Mouse (Mus musculus) intestine, embryonic 16.5 days (tissue): ENCODE results near the gene Gpbar1. TPM values are rescaled to one million over a fixed set of nuclear protein-coding genes. Genes with fewer than 3 reads are reported as not detected.
A peak's percentile ranks its signal among the peaks of the same experiment; 100 is the strongest.

Experiments
- ATAC-seq: fragments of 200-750 bp; cut with Nextera tagmentation; 2 replicates; pipeline ENCODE4 v1.8.0; 2017; ENCODE audit warnings: moderate TSS enrichment, moderate library complexity
- H3K27ac ChIP-seq: fragments of 300-500 bp; sonication (generic); 2 replicates; pipeline ENCODE4 v1.5.1; 2014; ENCODE audit warnings: mild to moderate bottlenecking, low read length
- H3K27me3 ChIP-seq: fragments of 300-500 bp; sonication (generic); replicated peaks from 2 replicates; pipeline ENCODE4 v1.6.1; 2014; ENCODE audit warnings: low read length, control low read depth, mixed read lengths; ENCODE audit not compliant: control insufficient read depth, insufficient read depth
- H3K36me3 ChIP-seq: fragments of 300-500 bp; sonication (generic); 2 replicates; pipeline ENCODE4 v1.6.1; 2014; ENCODE audit warnings: low read length, control low read depth; ENCODE audit not compliant: control insufficient read depth, insufficient read depth
- H3K4me1 ChIP-seq: fragments of 300-500 bp; sonication (generic); 2 replicates; pipeline ENCODE4 v1.6.1; 2014; ENCODE audit warnings: low read length, control low read depth, mixed read lengths; ENCODE audit not compliant: control insufficient read depth, insufficient read depth
- H3K4me2 ChIP-seq: fragments of 300-500 bp; sonication (generic); 2 replicates; pipeline ENCODE4 v1.6.1; 2014; ENCODE audit warnings: low read depth, low read length, control low read depth
- H3K4me3 ChIP-seq: fragments of 300-500 bp; sonication (generic); 2 replicates; pipeline ENCODE4 v1.5.1; 2014; ENCODE audit warnings: mild to moderate bottlenecking, low read length
- H3K9ac ChIP-seq: fragments of 300-500 bp; sonication (generic); 2 replicates; pipeline ENCODE4 v1.6.1; 2014; ENCODE audit warnings: low read depth, low read length
- H3K9me3 ChIP-seq: fragments of 300-500 bp; sonication (generic); 2 replicates; pipeline ENCODE4 v1.6.1; 2016; ENCODE audit warnings: low read length, control low read depth; ENCODE audit not compliant: control insufficient read depth
- WGBS: fragments of 180-500 bp; shearing (Covaris S2); extraction: QIAGEN DNeasy Blood & Tissue Kit; methylation state at CpG from one replicate; pipeline ENCODE4 v1.1.7; 2014; 5-methylcytosine and 5-hydroxymethylcytosine counted together
- polyA plus RNA-seq: library from polyadenylated mRNA; unstranded; fragments of >200 nt; fragmentation: Nextera tagmentation; extraction: Ambion mirVana; gene quantifications from 2 replicates; pipeline ENCODE4 v1.2.1, GENCODE M21; 2015

Gene Gpbar1
- polyA plus RNA-seq, 1 experiment from 2014 or later: 2.7 TPM

GRCm38 (mm10) chr1:74268750-74269149, 9.6 kb upstream of the Gpbar1 start:
- Histone ChIP-seq H3K4me1 (no peaks in the 10 kb centered on the region), H3K27ac (no peak overlapping the region), H3K36me3 (peaks cover 28% of the 10 kb centered on the region), H3K4me2 (no peak overlapping the region), H3K27me3 (no peaks in the 10 kb centered on the region), H3K9ac (no peak overlapping the region), H3K9me3 (no peaks in the 10 kb centered on the region; the same call in 1 of the 2 replicates), H3K4me3 (no peak overlapping the region)
- WGBS: 82% methylated on average over 8 of the region's 8 CpGs
- ATAC-seq: no peak

GRCm38 (mm10) chr1:74271659-74272058, 6.7 kb upstream of the Gpbar1 start:
- Histone ChIP-seq H3K9me3 (no peaks in the 10 kb centered on the region; the same call in 1 of the 2 replicates), H3K27ac (no peak overlapping the region), H3K36me3 (peaks cover 4% of the 10 kb centered on the region; the same call in 1 of the 2 replicates), H3K4me1 (peaks cover 12% of the 10 kb centered on the region), H3K9ac (no peak overlapping the region), H3K4me2 (no peak overlapping the region), H3K27me3 (no peaks in the 10 kb centered on the region), H3K4me3 (no peak overlapping the region)
- WGBS: 51% methylated on average over 4 of the region's 4 CpGs
- no peak for ATAC-seq

GRCm38 (mm10) chr1:74275015-74275414, 3.3 kb upstream of the Gpbar1 start:
- Histone ChIP-seq H3K9me3 (no peaks in the 10 kb centered on the region), H3K4me1 (peaks cover 17% of the 10 kb centered on the region), H3K36me3 (no peaks in the 10 kb centered on the region), H3K9ac (peak overlapping the region; percentile 15; the same call in 1 of the 2 replicates), H3K27ac (peak overlapping the region; percentile 64), H3K4me2 (peak overlapping the region; percentile 25), H3K4me3 (no peak overlapping the region), H3K27me3 (no peaks in the 10 kb centered on the region)
- peak; percentile 75 for ATAC-seq
- WGBS: 20% methylated on average over 9 of the region's 9 CpGs

- Histone ChIP-seq H3K4me3 (peak overlapping the region; percentile 9; the same call in 1 of the 2 replicates), H3K9me3 (no peaks in the 10 kb centered on the region), H3K36me3 (peaks cover 7% of the 10 kb centered on the region; the same call in 1 of the 2 replicates), H3K27me3 (no peaks in the 10 kb centered on the region), H3K9ac (peak overlapping the region; percentile 23), H3K4me2 (peak overlapping the region; percentile 6; the same call in 1 of the 2 replicates), H3K4me1 (peaks cover 30% of the 10 kb centered on the region), H3K27ac (no peak overlapping the region)
- ATAC-seq: no peak
- 48% methylated on average over 6 of the region's 6 CpGs for WGBS
Measured at GRCm38 (mm10) chr1:74277041-74277440, 1.3 kb upstream of the Gpbar1 start.

GRCm38 (mm10) chr1:74277883-74278537, 340 bp upstream of the Gpbar1 start:
- Histone ChIP-seq H3K27me3 (no peaks in the 10 kb centered on the region), H3K9ac (peak overlapping the region; percentile 23; the same call in 1 of the 2 replicates), H3K4me1 (peaks cover 30% of the 10 kb centered on the region), H3K4me3 (no peak overlapping the region), H3K4me2 (no peak overlapping the region), H3K27ac (no peak overlapping the region), H3K36me3 (peaks cover 12% of the 10 kb centered on the region), H3K9me3 (no peaks in the 10 kb centered on the region)
- 38% methylated on average over 8 of the region's 8 CpGs for WGBS
- ATAC-seq: no peak

GRCm38 (mm10) chr1:74278988-74279387, 638 bp downstream of the Gpbar1 start:
- H3K9me3 ChIP-seq: no peaks in the 10 kb centered on the region
- ATAC-seq: no peak
- 85% methylated on average over 11 of the region's 11 CpGs for WGBS
- no peak overlapping the region for H3K27ac ChIP-seq
- no peak overlapping the region for H3K4me2 ChIP-seq
- no peak overlapping the region for H3K9ac ChIP-seq
- peaks cover 37% of the 10 kb centered on the region for H3K4me1 ChIP-seq
- H3K4me3 ChIP-seq: no peak overlapping the region
- peaks cover 15% of the 10 kb centered on the region for H3K36me3 ChIP-seq
- H3K27me3 ChIP-seq: no peaks in the 10 kb centered on the region

GRCm38 (mm10) chr1:74280591-74281325, 2.4 kb downstream of the Gpbar1 start:
- peaks cover 28% of the 10 kb centered on the region for H3K4me1 ChIP-seq
- peaks cover 15% of the 10 kb centered on the region for H3K36me3 ChIP-seq
- no peaks in the 10 kb centered on the region for H3K27me3 ChIP-seq
- no peak overlapping the region for H3K4me3 ChIP-seq
- no peaks in the 10 kb centered on the region for H3K9me3 ChIP-seq
- no peak overlapping the region for H3K4me2 ChIP-seq
- WGBS: 87% methylated on average over 14 of the region's 14 CpGs
- no peak overlapping the region for H3K27ac ChIP-seq
- ATAC-seq: no peak
- peak overlapping the region; percentile 20; the same call in 1 of the 2 replicates for H3K9ac ChIP-seq

- Histone ChIP-seq H3K4me3 (no peak overlapping the region), H3K9me3 (no peaks in the 10 kb centered on the region), H3K4me2 (no peak overlapping the region), H3K27ac (no peak overlapping the region), H3K36me3 (peaks cover 15% of the 10 kb centered on the region), H3K4me1 (peaks cover 33% of the 10 kb centered on the region), H3K27me3 (no peaks in the 10 kb centered on the region), H3K9ac (no peak overlapping the region)
- ATAC-seq: no peak
- WGBS: 86% methylated on average over 2 of the region's 2 CpGs
Measured at GRCm38 (mm10) chr1:74281372-74281771, 3.0 kb downstream of the Gpbar1 start.

GRCm38 (mm10) chr1:74281886-74282285, 3.5 kb downstream of the Gpbar1 start:
- H3K4me1 ChIP-seq: peaks cover 32% of the 10 kb centered on the region
- no peak overlapping the region for H3K4me3 ChIP-seq
- peaks cover 15% of the 10 kb centered on the region for H3K36me3 ChIP-seq
- ATAC-seq: no peak
- no peaks in the 10 kb centered on the region for H3K9me3 ChIP-seq
- H3K27me3 ChIP-seq: no peaks in the 10 kb centered on the region
- WGBS: 94% methylated on average over 8 of the region's 8 CpGs
- no peak overlapping the region for H3K4me2 ChIP-seq
- H3K27ac ChIP-seq: no peak overlapping the region
- H3K9ac ChIP-seq: no peak overlapping the region
